Mouse (Mus musculus) spleen, adult 2 months (tissue): ENCODE measurements around the gene Pacsin2. TPM values are rescaled to one million over a fixed set of nuclear protein-coding genes. Genes with fewer than 3 reads are reported as not detected.
A peak's percentile ranks its signal among the peaks of the same experiment; 100 is the strongest.

Experiments used
- DNase-seq, 2 experiments: peaks; one replicate each; pipeline versions ENCODE4 v3.0.0 to v3.0.0-alpha.2; 2012 to 2021; ENCODE audit warnings: low spot score in 2 of 2, low read depth in 1 of 2
- H3K27ac ChIP-seq: fragments of 200-500 bp; 2 replicates; pipeline ENCODE4 v1.5.1; 2012; ENCODE audit warnings: low read length, inconsistent platforms; ENCODE audit not compliant: insufficient read depth
- H3K27me3 ChIP-seq: fragments of 200-500 bp; 2 replicates; pipeline ENCODE4 v1.6.1; 2012; ENCODE audit warnings: mild to moderate bottlenecking, moderate library complexity, low read length, inconsistent platforms; ENCODE audit not compliant: control insufficient read depth, insufficient read depth
- H3K36me3 ChIP-seq: fragments of 200-500 bp; 2 replicates; pipeline ENCODE4 v1.6.1; 2012; ENCODE audit warnings: mild to moderate bottlenecking, low read length, inconsistent platforms; ENCODE audit not compliant: control insufficient read depth, insufficient read depth
- H3K4me1 ChIP-seq: fragments of 200-500 bp; 2 replicates; pipeline ENCODE4 v1.6.1; 2011; ENCODE audit warnings: inconsistent platforms; ENCODE audit not compliant: control insufficient read depth, insufficient read depth, insufficient read length
- H3K4me3 ChIP-seq: fragments of 200-500 bp; 2 replicates; pipeline ENCODE4 v1.5.1; 2011; ENCODE audit warnings: mild to moderate bottlenecking, inconsistent platforms; ENCODE audit not compliant: insufficient read depth, insufficient read length; ENCODE audit errors: extremely low read depth
- CTCF ChIP-seq: fragments of 200-500 bp; IDR thresholded peaks from 2 replicates; pipeline ENCODE4 v1.5.1; 2011; ENCODE audit warnings: mild to moderate bottlenecking, inconsistent platforms; ENCODE audit not compliant: insufficient read depth, insufficient read length, insufficient replicate concordance; ENCODE audit errors: extremely low read depth
- POLR2A ChIP-seq: fragments of 200-500 bp; IDR thresholded peaks from 2 replicates; pipeline ENCODE4 v1.6.1; 2011; ENCODE audit warnings: low read depth, low read length, inconsistent platforms
- WGBS: fragments of 180-500 bp; shearing (Covaris S2); methylation state at CpG from one replicate; pipeline ENCODE4 v1.1.7; 2018; 5-methylcytosine and 5-hydroxymethylcytosine counted together
- polyA plus RNA-seq: library from polyadenylated mRNA; depleted of rRNA; stranded (reverse); fragments of >200 nt; gene quantifications from 2 replicates; pipeline ENCODE4 v1.2.3, GENCODE M21; 2012

Pacsin2 gene
- polyA plus RNA-seq, 1 experiment: 27.6 TPM

- DNase-seq: no peak
- Histone ChIP-seq H3K27me3 (no peaks in the 10 kb centered on the region), H3K4me3 (no peak overlapping the region), H3K4me1 (peaks cover 22% of the 10 kb centered on the region; the same call in 1 of the 2 replicates), H3K27ac (no peak overlapping the region), H3K36me3 (no peaks in the 10 kb centered on the region)
- TF ChIP-seq CTCF: no peak
- no peak for TF ChIP-seq POLR2A
- WGBS: 89% methylated on average over 3 of the region's 3 CpGs
These were observed 10.5 kb downstream of the Pacsin2 start for GRCm38 (mm10) chr15:83453879-83454278.

DNA sequence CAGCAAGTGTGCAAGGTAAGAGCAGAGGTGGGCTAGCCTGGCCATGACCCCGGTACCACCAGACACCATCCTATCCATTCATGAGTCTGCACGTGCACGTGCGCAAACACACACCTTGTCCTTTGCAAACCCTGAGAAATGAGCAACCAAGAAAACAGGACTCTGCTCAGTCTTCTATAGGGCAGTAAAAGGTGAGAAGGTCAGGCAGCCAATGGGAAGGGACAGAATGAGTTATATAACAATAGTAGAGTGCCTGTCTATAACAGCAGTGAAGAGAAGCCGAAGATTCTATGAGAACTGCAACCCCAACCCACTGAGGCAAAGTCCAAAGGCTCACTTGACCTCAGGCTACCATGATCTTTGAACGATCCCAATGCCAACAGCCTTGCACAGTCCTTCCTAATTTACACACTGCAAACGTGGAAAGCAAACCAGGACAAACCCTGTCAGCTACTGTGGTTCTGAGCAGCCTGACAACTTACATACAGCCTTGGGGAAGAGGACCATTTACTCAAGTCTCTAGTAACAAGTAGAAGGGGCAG is 12.1 kb downstream of the Pacsin2 start:
- Histone ChIP-seq H3K4me1 (peaks cover 34% of the 10 kb centered on the region; the same call in 1 of the 2 replicates), H3K27ac (no peak overlapping the region), H3K4me3 (no peak overlapping the region), H3K36me3 (no peaks in the 10 kb centered on the region), H3K27me3 (no peaks in the 10 kb centered on the region)
- no peak for DNase-seq
- no peak for TF ChIP-seq POLR2A
- TF ChIP-seq CTCF: no peak
- 51% methylated on average over 7 of the region's 7 CpGs for WGBS

GRCm38 (mm10) chr15:83451621-83452210 is 12.7 kb downstream of the Pacsin2 start:
- H3K27me3 ChIP-seq: no peaks in the 10 kb centered on the region
- 56% methylated on average over 7 of the region's 7 CpGs for WGBS
- H3K4me1 ChIP-seq: peaks cover 35% of the 10 kb centered on the region; the same call in 1 of the 2 replicates
- TF ChIP-seq POLR2A: no peak
- DNase-seq: no peak
- H3K4me3 ChIP-seq: no peak overlapping the region
- H3K36me3 ChIP-seq: no peaks in the 10 kb centered on the region
- H3K27ac ChIP-seq: no peak overlapping the region

GRCm38 (mm10) chr15:83450007-83450406 is 14.4 kb downstream of the Pacsin2 start:
- DNase-seq: no peak
- Histone ChIP-seq H3K4me3 (no peak overlapping the region), H3K4me1 (peaks cover 35% of the 10 kb centered on the region; the same call in 1 of the 2 replicates), H3K27me3 (no peaks in the 10 kb centered on the region), H3K36me3 (no peaks in the 10 kb centered on the region), H3K27ac (no peak overlapping the region)
- WGBS: 40% methylated on average over 2 of the region's 2 CpGs
- TF ChIP-seq CTCF: no peak
- TF ChIP-seq POLR2A: no peak

DNA sequence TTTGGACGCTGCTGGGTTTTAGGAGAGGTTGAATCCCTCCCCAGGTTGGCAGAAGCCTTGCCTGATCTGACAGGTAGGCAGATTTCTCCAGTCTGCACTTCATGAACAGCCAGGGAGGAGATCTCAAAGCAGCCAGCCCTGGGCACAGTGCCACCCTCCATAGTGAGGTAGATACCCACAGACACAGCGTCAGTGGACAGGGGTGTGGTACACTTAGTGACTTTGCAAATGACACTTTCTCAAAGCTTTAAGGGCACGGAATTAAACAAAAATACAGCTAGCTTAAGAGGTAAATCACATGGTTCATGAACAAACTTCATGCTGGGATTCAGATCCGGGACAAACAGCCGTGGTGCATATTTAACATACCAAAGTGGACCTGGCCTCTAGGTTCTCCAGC is 15.8 kb downstream of the Pacsin2 start:
- Histone ChIP-seq H3K4me3 (no peak overlapping the region), H3K27ac (no peak overlapping the region), H3K27me3 (no peaks in the 10 kb centered on the region), H3K36me3 (no peaks in the 10 kb centered on the region), H3K4me1 (peaks cover 35% of the 10 kb centered on the region; the same call in 1 of the 2 replicates)
- no peak for DNase-seq
- TF ChIP-seq POLR2A: no peak
- no peak for TF ChIP-seq CTCF
- WGBS: 82% methylated on average over 5 of the region's 5 CpGs

DNA sequence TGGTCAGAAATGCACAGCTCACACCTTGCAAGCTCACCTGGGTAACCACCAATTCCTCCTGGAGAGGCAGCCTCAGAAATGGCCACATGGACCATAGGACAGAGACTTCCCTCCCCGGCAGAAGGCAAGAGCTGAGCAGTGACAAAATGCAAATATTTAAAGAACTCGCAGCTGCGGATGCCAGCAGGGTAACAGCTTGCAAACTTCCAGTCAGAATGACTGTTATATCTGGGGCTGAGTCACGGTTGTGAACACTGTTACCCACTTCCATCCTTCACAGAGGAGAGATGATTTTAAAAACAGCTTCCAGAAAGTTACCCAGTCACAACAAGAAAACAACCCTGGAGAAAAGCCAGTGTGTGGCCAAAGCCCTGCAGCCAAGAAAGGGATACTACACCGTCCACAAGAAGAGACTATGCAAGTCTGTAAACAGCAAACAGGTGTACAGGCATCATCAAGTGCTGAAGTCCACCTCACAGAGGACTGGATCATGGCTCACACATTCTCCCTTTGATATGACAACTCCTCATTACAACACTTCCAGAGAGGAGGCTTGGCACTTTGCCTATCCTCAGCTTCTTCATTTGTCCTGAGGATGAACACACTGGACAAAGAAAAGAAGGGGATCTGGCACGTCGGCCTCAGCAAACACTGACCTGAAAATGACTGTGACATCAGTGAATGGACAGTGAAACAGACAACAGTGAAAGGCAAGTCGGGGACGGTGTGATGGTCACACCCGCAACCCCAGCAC is 16.4 kb downstream of the Pacsin2 start:
- Histone ChIP-seq H3K4me1 (peaks cover 36% of the 10 kb centered on the region; the same call in 1 of the 2 replicates), H3K4me3 (no peak overlapping the region), H3K27ac (peak overlapping the region; percentile 29; the same call in 1 of the 2 replicates), H3K36me3 (no peaks in the 10 kb centered on the region), H3K27me3 (no peaks in the 10 kb centered on the region)
- WGBS: 63% methylated on average over 10 of the region's 10 CpGs
- TF ChIP-seq POLR2A: no peak
- no peak for TF ChIP-seq CTCF
- DNase-seq: peak in 1 of 2 experiments; percentile 15
